ENCODE assay signal across 13 mouse cellular contexts in the genomic region with DNA sequence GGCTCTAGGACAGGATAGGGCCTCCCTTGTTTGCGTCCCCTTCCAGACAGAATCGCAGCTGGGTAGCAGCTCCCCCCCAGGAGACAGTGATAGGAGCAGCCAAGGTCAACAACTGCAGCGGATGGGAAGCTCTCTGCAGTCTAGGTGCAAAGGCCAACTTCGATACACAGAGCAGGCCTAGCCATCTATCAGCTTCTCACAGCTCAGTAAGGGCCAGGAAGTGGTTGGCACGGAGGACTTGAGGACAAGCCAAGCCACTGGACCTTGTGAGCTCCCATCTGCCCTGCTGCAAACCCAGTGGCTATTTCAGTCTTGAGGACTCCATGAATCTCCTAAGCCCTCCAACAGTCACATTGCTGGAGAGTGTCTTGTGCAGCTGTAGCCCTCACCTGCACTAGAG. TPM values are rescaled to one million over a fixed set of nuclear protein-coding genes. Genes with fewer than 3 reads are reported as not detected.
DNase-seq lines count a peak whose midpoint lies in the region; ATAC-seq and TF ChIP-seq lines count a peak whose summit lies in the region.
"Had no signal": no experiment of that assay in that cellular context is flagged by ENCODE, and none has a peak within 500 bp of the region (broad histone marks: within the 10 kb centered on the region; RNA-seq: fewer than 3 reads in every experiment).

No protein-coding gene starts in this region.

- peak; percentile 53 to 59 for DNase-seq in cerebellum, postnatal 10 days
- DNase-seq in cerebellum, adult 2 months, result no peak
- peak; percentile 96 for DNase-seq in liver, adult 2 months (ENCODE audit: extremely low read depth, low read depth, low spot score)
- DNase-seq in liver, result no peak
- peak; percentile 31 for DNase-seq in heart, postnatal 25 days (ENCODE audit: low spot score)
- DNase-seq in cerebellum, postnatal 14 days, result no peak
- DNase-seq: cerebellum, postnatal 36 days; lung, postnatal 10 days; midbrain, embryonic 14.5 days had no signal

- no peak overlapping the region for H3K4me2 ChIP-seq in myocyte (ENCODE audit: low read depth)
- H3K4me2 ChIP-seq in intestine, postnatal 0 days (replicated peaks; ENCODE audit: low read depth), result no peak overlapping the region
- H3K4me2 ChIP-seq: neural tube, embryonic 15.5 days had no signal

- H3K9me3 ChIP-seq in intestine, postnatal 0 days (ENCODE audit: control insufficient read depth), result no peaks in the 10 kb centered on the region
- H3K9me3 ChIP-seq: neural tube, embryonic 15.5 days had no signal

- TF ChIP-seq POLR2A in cerebellum, adult 2 months (IDR thresholded peaks at IDR 0.05; ENCODE audit: borderline replicate concordance, insufficient read depth, low read length), result no peak
- TF ChIP-seq POLR2A in liver, adult 2 months (IDR thresholded peaks at IDR 0.05; ENCODE audit: extremely low read depth, insufficient read depth, low read length), result no peak
- TF ChIP-seq POLR2A in myocyte (IDR thresholded peaks at IDR 0.05; ENCODE audit: insufficient read length, low read depth), result peak; percentile 22

- peaks cover 29% of the 10 kb centered on the region for H3K4me1 ChIP-seq in cerebellum, adult 2 months (ENCODE audit: control insufficient read depth, insufficient read depth, low read length)
- peaks cover 14% of the 10 kb centered on the region for H3K4me1 ChIP-seq in liver, adult 2 months (ENCODE audit: control insufficient read depth, insufficient read depth, low read length)
- H3K4me1 ChIP-seq in intestine, postnatal 0 days (replicated peaks; ENCODE audit: control insufficient read depth, insufficient read depth, low read length), result no peaks in the 10 kb centered on the region

- H3ac ChIP-seq in myocyte (ENCODE audit: control insufficient read depth, insufficient read length), result no peak overlapping the region

- ATAC-seq in intestine, postnatal 0 days, result no peak
- ATAC-seq: activated CD4-positive, CD25-positive, alpha-beta regulatory T cell, adult 4 months had no signal

- H3K36me3 ChIP-seq in liver, adult 2 months (ENCODE audit: control insufficient read depth, insufficient read depth, low read length), result peaks cover 27% of the 10 kb centered on the region
- H3K36me3 ChIP-seq in myocyte (ENCODE audit: control insufficient read depth, insufficient read depth), result peaks cover 38% of the 10 kb centered on the region
- peaks cover 73% of the 10 kb centered on the region for H3K36me3 ChIP-seq in intestine, postnatal 0 days (ENCODE audit: control insufficient read depth, insufficient read depth)

- no peak overlapping the region for H3K9ac ChIP-seq in liver, adult 2 months (ENCODE audit: low read depth, low read length)
- no peak overlapping the region for H3K9ac ChIP-seq in intestine, postnatal 0 days (ENCODE audit: low read depth, low read length)
- H3K9ac ChIP-seq: neural tube, embryonic 15.5 days had no signal

- intact Hi-C loops in heart, postnatal 25 days (cut with DNase I), result no loop called here

- H3K79me2 ChIP-seq in liver, adult 2 months (ENCODE audit: control insufficient read depth, insufficient read depth, low read length), result 0 out of 2 replicates have a peak, but pooled peaks cover 1% of the 10 kb centered on the region
- no peaks in the 10 kb centered on the region for H3K79me2 ChIP-seq in myocyte (ENCODE audit: control insufficient read depth, insufficient read depth)

- H3K27me3 ChIP-seq in cerebellum, adult 2 months (ENCODE audit: control insufficient read depth, insufficient read depth, low read length), result no peaks in the 10 kb centered on the region
- H3K27me3 ChIP-seq in liver, adult 2 months (ENCODE audit: control insufficient read depth, insufficient read depth, low read length), result no peaks in the 10 kb centered on the region
- no peaks in the 10 kb centered on the region for H3K27me3 ChIP-seq in myocyte (ENCODE audit: control insufficient read depth, insufficient read depth, insufficient read length)
- H3K27me3 ChIP-seq in intestine, postnatal 0 days (replicated peaks; ENCODE audit: control insufficient read depth, insufficient read depth, low read length), result no peaks in the 10 kb centered on the region
- H3K27me3 ChIP-seq: neural tube, embryonic 15.5 days had no signal

- no peak overlapping the region for H3K27ac ChIP-seq in cerebellum, adult 2 months (ENCODE audit: insufficient read depth, low read length)
- H3K27ac ChIP-seq in liver, adult 2 months (replicated peaks; ENCODE audit: insufficient read depth, low read depth, low read length), result peak overlapping the region; percentile 49
- H3K27ac ChIP-seq in intestine, postnatal 0 days (ENCODE audit: low read depth, low read length), result no peak overlapping the region; the same call in 1 of the 2 replicates
- H3K27ac ChIP-seq: neural tube, embryonic 15.5 days had no signal

- no peak for TF ChIP-seq CTCF in cerebellum, adult 2 months (IDR thresholded peaks at IDR 0.05; ENCODE audit: borderline replicate concordance, insufficient read depth, low read depth, low read length)
- TF ChIP-seq CTCF in liver, adult 2 months (IDR thresholded peaks at IDR 0.05; ENCODE audit: low read depth, low read length), result no peak
- TF ChIP-seq CTCF in intestine, postnatal 0 days (IDR thresholded peaks at IDR 0.05; ENCODE audit: low read depth), result no peak

- H3K4me3 ChIP-seq in cerebellum, adult 2 months (replicated peaks; ENCODE audit: insufficient read depth, low read depth, low read length), result no peak overlapping the region
- H3K4me3 ChIP-seq in liver, adult 2 months (ENCODE audit: insufficient read depth, low read depth, low read length), result no peak overlapping the region
- no peak overlapping the region for H3K4me3 ChIP-seq in myocyte
- H3K4me3 ChIP-seq in intestine, postnatal 0 days (ENCODE audit: low read depth, low read length), result no peak overlapping the region
- H3K4me3 ChIP-seq: neural tube, embryonic 15.5 days had no signal

- WGBS in cerebellum, adult 2 months, result 38% methylated on average over 5 of the region's 5 CpGs
- WGBS in liver, adult 2 months, result 12% methylated on average over 5 of the region's 5 CpGs
- WGBS in intestine, postnatal 0 days, result 62% methylated on average over 5 of the region's 5 CpGs

TF ChIP-seq in myocyte, 11 proteins besides CTCF, POLR2A, EP300 and RAD21:
- TF ChIP-seq POLR2AphosphoS2 (IDR thresholded peaks at IDR 0.05; ENCODE audit: insufficient read length, low read depth), result peak; percentile 73
- TF ChIP-seq USF1 (IDR thresholded peaks at IDR 0.05; ENCODE audit: low read depth), result no peak

RNA-seq across cellular contexts. Expression of a gene that starts 9.4 kb away (rescaled TPM):
- 60.2 and 67.9 TPM in 2 replicates for polyA plus RNA-seq in cerebellum, adult 2 months (2012; rRNA removed)
- total RNA-seq in liver, adult 2 months (2014; rRNA removed), result 2.4 and 4.4 TPM in 2 replicates
- polyA plus RNA-seq in liver, adult 2 months (2012; rRNA removed), result 7.1 and 8.7 TPM in 2 replicates
- total RNA-seq in heart, postnatal 25 days (2021), result 10 to 100 TPM; 15.2 to 16.9 TPM
- polyA plus RNA-seq in myocyte (2012; fragmentation: generic; extraction: Trizol), result 9.3 TPM
- 6.8 TPM in 2 replicates for polyA plus RNA-seq in intestine, postnatal 0 days (2015; fragmentation: Nextera tagmentation; extraction: Ambion mirVana)

RNA-seq across cellular contexts. Expression of a gene that starts 10.5 kb away (rescaled TPM):
- polyA plus RNA-seq in cerebellum, adult 2 months (2012; rRNA removed), result 98.2 and 104 TPM in 2 replicates
- total RNA-seq in liver, adult 2 months (2014; rRNA removed), result 38.2 and 40.8 TPM in 2 replicates
- 35.7 and 52.0 TPM in 2 replicates for polyA plus RNA-seq in liver, adult 2 months (2012; rRNA removed)
- 100 to 1,000 TPM; 129 to 130 TPM for total RNA-seq in heart, postnatal 25 days (2021)
- polyA plus RNA-seq in myocyte (2012; fragmentation: generic; extraction: Trizol), result 111 TPM
- 46.4 and 47.6 TPM in 2 replicates for polyA plus RNA-seq in intestine, postnatal 0 days (2015; fragmentation: Nextera tagmentation; extraction: Ambion mirVana)

RNA-seq across cellular contexts. Expression of a gene that starts 10.5 kb away (rescaled TPM):
- polyA plus RNA-seq in cerebellum, adult 2 months (2012; rRNA removed), result 288 and 289 TPM in 2 replicates
- 31.5 and 32.8 TPM in 2 replicates for total RNA-seq in liver, adult 2 months (2014; rRNA removed)
- 41.0 and 45.0 TPM in 2 replicates for polyA plus RNA-seq in liver, adult 2 months (2012; rRNA removed)
- 10 to 100 TPM; 49.1 to 50.1 TPM for total RNA-seq in heart, postnatal 25 days (2021)
- 50.8 TPM for polyA plus RNA-seq in myocyte (2012; fragmentation: generic; extraction: Trizol)
- 45.6 and 49.3 TPM in 2 replicates for polyA plus RNA-seq in intestine, postnatal 0 days (2015; fragmentation: Nextera tagmentation; extraction: Ambion mirVana)

RNA-seq across cellular contexts. Expression of a gene that starts 19.2 kb away (rescaled TPM):
- 59.2 and 63.9 TPM in 2 replicates for polyA plus RNA-seq in cerebellum, adult 2 months (2012; rRNA removed)
- total RNA-seq in liver, adult 2 months (2014; rRNA removed), result 6.4 and 7.5 TPM in 2 replicates
- 9.1 and 14.3 TPM in 2 replicates for polyA plus RNA-seq in liver, adult 2 months (2012; rRNA removed)
- total RNA-seq in heart, postnatal 25 days (2021), result 10 to 100 TPM in 1 of 2 experiments, 1 to 10 TPM in 1; 8.9 to 11.2 TPM
- 11.0 TPM for polyA plus RNA-seq in myocyte (2012; fragmentation: generic; extraction: Trizol)
- 5.6 and 6.7 TPM in 2 replicates for polyA plus RNA-seq in intestine, postnatal 0 days (2015; fragmentation: Nextera tagmentation; extraction: Ambion mirVana)

RNA-seq across cellular contexts. Expression of a gene that starts 38.9 kb away (rescaled TPM):
- 5.7 and 6.2 TPM in 2 replicates for polyA plus RNA-seq in cerebellum, adult 2 months (2012; rRNA removed)
- total RNA-seq in liver, adult 2 months (2014; rRNA removed), result 0.81 and 0.92 TPM in 2 replicates
- polyA plus RNA-seq in liver, adult 2 months (2012; rRNA removed), result 0.40 and 0.84 TPM in 2 replicates
- 1 to 10 TPM; 1.8 to 1.9 TPM for total RNA-seq in heart, postnatal 25 days (2021)
- polyA plus RNA-seq in myocyte (2012; fragmentation: generic; extraction: Trizol), result 0.84 TPM
- polyA plus RNA-seq in intestine, postnatal 0 days (2015; fragmentation: Nextera tagmentation; extraction: Ambion mirVana), result 0.26 and 0.33 TPM in 2 replicates

Comparison
In these comparisons a context has a peak if more than half of its experiments do, and no peak if none do; other contexts are left out.
1. DNase-seq: peak in cerebellum, postnatal 10 days (2 of 2), liver, adult 2 months (single experiment) and heart, postnatal 25 days (single experiment); none in cerebellum, adult 2 months (0 of 2), liver (single experiment) and cerebellum, postnatal 14 days (0 of 2).